Mouse (Mus musculus) neural tube, embryonic 11.5 days (tissue): ENCODE data around the gene Usf3. TPM values are rescaled to one million over a fixed set of nuclear protein-coding genes. Genes with fewer than 3 reads are reported as not detected.

ENCODE experiments used
- ATAC-seq: fragments of 200-750 bp; cut with Nextera tagmentation; 2 replicates; pipeline ENCODE4 v1.8.0; 2017; ENCODE audit warnings: moderate number of reproducible peaks, mild to moderate bottlenecking, moderate TSS enrichment, moderate library complexity; ENCODE audit not compliant: insufficient read depth, low FRiP score, low TSS enrichment
- DNase-seq: peaks from one replicate; pipeline ENCODE4 v3.0.0-alpha.2; 2015; ENCODE audit warnings: low spot score
- H3K27ac ChIP-seq: fragments of 300-500 bp; sonication (generic); 2 replicates; pipeline ENCODE4 v1.5.1; 2014; ENCODE audit warnings: low read depth, mild to moderate bottlenecking, low read length
- H3K27me3 ChIP-seq: fragments of 300-500 bp; sonication (generic); 2 replicates; pipeline ENCODE4 v1.6.1; 2014; ENCODE audit warnings: mild to moderate bottlenecking, low read length, mixed read lengths; ENCODE audit not compliant: control insufficient read depth, insufficient read depth
- H3K36me3 ChIP-seq: fragments of 300-500 bp; sonication (generic); 2 replicates; pipeline ENCODE4 v1.6.1; 2014; ENCODE audit warnings: mild to moderate bottlenecking, low read length, moderate library complexity, mixed read lengths; ENCODE audit not compliant: control insufficient read depth, insufficient read depth
- H3K4me1 ChIP-seq: fragments of 300-500 bp; sonication (generic); 2 replicates; pipeline ENCODE4 v1.6.1; 2014; ENCODE audit warnings: low read length, mixed read lengths; ENCODE audit not compliant: control insufficient read depth, insufficient read depth
- H3K4me2 ChIP-seq: fragments of 300-500 bp; sonication (generic); 2 replicates; pipeline ENCODE4 v1.6.1; 2014; ENCODE audit warnings: low read depth, mild to moderate bottlenecking, moderate library complexity
- H3K4me3 ChIP-seq: fragments of 300-500 bp; sonication (generic); 2 replicates; pipeline ENCODE4 v1.5.1; 2014; ENCODE audit warnings: low read depth, low read length
- H3K9ac ChIP-seq: fragments of 300-500 bp; sonication (generic); 2 replicates; pipeline ENCODE4 v1.6.1; 2014; ENCODE audit warnings: mild to moderate bottlenecking, low read length
- H3K9me3 ChIP-seq: fragments of 300-500 bp; sonication (generic); 2 replicates; pipeline ENCODE4 v1.6.1; 2016; ENCODE audit warnings: low read length; ENCODE audit not compliant: control insufficient read depth
- WGBS: fragments of 180-500 bp; shearing (Covaris S2); extraction: QIAGEN DNeasy Blood & Tissue Kit; methylation state at CpG from one replicate; pipeline ENCODE4 v1.1.7; 2014; 5-methylcytosine and 5-hydroxymethylcytosine counted together
- polyA plus RNA-seq: library from polyadenylated mRNA; unstranded; fragments of >200 nt; fragmentation: Nextera tagmentation; extraction: Ambion mirVana; gene quantifications from 2 replicates; pipeline ENCODE4 v1.2.1, GENCODE M21; 2014

The Usf3 gene
- polyA plus RNA-seq, 1 experiment from 2014 or later: 4.7 TPM

GRCm38 (mm10) chr16:44257476-44257875, 84.4 kb downstream of the Usf3 start:
- Histone ChIP-seq H3K4me1 (no peaks in the 10 kb centered on the region), H3K36me3 (no peaks in the 10 kb centered on the region), H3K4me2 (no peak overlapping the region), H3K27ac (no peak overlapping the region), H3K9me3 (no peaks in the 10 kb centered on the region), H3K27me3 (no peaks in the 10 kb centered on the region), H3K4me3 (no peak overlapping the region), H3K9ac (no peak overlapping the region)
- 85% methylated on average over 3 of the region's 3 CpGs for WGBS
- ATAC-seq: no peak
- DNase-seq: no peak

GRCm38 (mm10) chr16:44264916-44265315, 91.9 kb downstream of the Usf3 start:
- no peaks in the 10 kb centered on the region for H3K36me3 ChIP-seq
- H3K27ac ChIP-seq: no peak overlapping the region
- H3K27me3 ChIP-seq: no peaks in the 10 kb centered on the region
- DNase-seq (no peak), ATAC-seq (no peak)
- WGBS: 61% methylated on average over 2 of the region's 2 CpGs
- no peak overlapping the region for H3K9ac ChIP-seq
- H3K4me2 ChIP-seq: no peak overlapping the region
- no peak overlapping the region for H3K4me3 ChIP-seq
- H3K4me1 ChIP-seq: no peaks in the 10 kb centered on the region
- no peaks in the 10 kb centered on the region for H3K9me3 ChIP-seq

- H3K9me3 ChIP-seq: no peaks in the 10 kb centered on the region
- H3K4me1 ChIP-seq: no peaks in the 10 kb centered on the region
- H3K27ac ChIP-seq: no peak overlapping the region
- no peaks in the 10 kb centered on the region for H3K36me3 ChIP-seq
- no peaks in the 10 kb centered on the region for H3K27me3 ChIP-seq
- H3K4me3 ChIP-seq: no peak overlapping the region
- ATAC-seq (no peak), DNase-seq (no peak)
- H3K4me2 ChIP-seq: no peak overlapping the region
- 85% methylated on average over 6 of the region's 6 CpGs for WGBS
- no peak overlapping the region for H3K9ac ChIP-seq
These were observed 92.5 kb downstream of the Usf3 start for GRCm38 (mm10) chr16:44265562-44265961.

GRCm38 (mm10) chr16:44268541-44269215, 95.6 kb downstream of the Usf3 start:
- Histone ChIP-seq H3K4me3 (no peak overlapping the region), H3K9ac (no peak overlapping the region), H3K4me2 (no peak overlapping the region), H3K36me3 (no peaks in the 10 kb centered on the region), H3K4me1 (no peaks in the 10 kb centered on the region), H3K27me3 (no peaks in the 10 kb centered on the region), H3K9me3 (no peaks in the 10 kb centered on the region), H3K27ac (no peak overlapping the region)
- WGBS: 91% methylated on average over 7 of the region's 7 CpGs
- ATAC-seq: no peak
- DNase-seq: no peak

GRCm38 (mm10) chr16:44269578-44269977, 96.5 kb downstream of the Usf3 start:
- 73% methylated on average over 6 of the region's 6 CpGs for WGBS
- Histone ChIP-seq H3K9ac (no peak overlapping the region), H3K36me3 (no peaks in the 10 kb centered on the region), H3K4me3 (no peak overlapping the region), H3K4me1 (no peaks in the 10 kb centered on the region), H3K27ac (no peak overlapping the region), H3K4me2 (no peak overlapping the region), H3K27me3 (no peaks in the 10 kb centered on the region), H3K9me3 (no peaks in the 10 kb centered on the region)
- no peak for DNase-seq
- ATAC-seq: no peak

GRCm38 (mm10) chr16:44270606-44271005, 97.6 kb downstream of the Usf3 start:
- WGBS: 84% methylated on average over 5 of the region's 5 CpGs
- no peak overlapping the region for H3K27ac ChIP-seq

GRCm38 (mm10) chr16:44271371-44272038, 98.5 kb downstream of the Usf3 start:
- DNase-seq: no peak
- Histone ChIP-seq H3K9me3 (no peaks in the 10 kb centered on the region), H3K4me3 (no peak overlapping the region), H3K9ac (no peak overlapping the region), H3K36me3 (no peaks in the 10 kb centered on the region), H3K4me2 (no peak overlapping the region), H3K27ac (no peak overlapping the region), H3K27me3 (no peaks in the 10 kb centered on the region), H3K4me1 (no peaks in the 10 kb centered on the region)
- 75% methylated on average over 9 of the region's 9 CpGs for WGBS
- ATAC-seq: no peak

More at GRCm38 (mm10) chr16:44270606-44271005, 97.6 kb downstream of the Usf3 start:
- Histone ChIP-seq H3K4me3 (no peak overlapping the region), H3K9ac (no peak overlapping the region), H3K36me3 (no peaks in the 10 kb centered on the region), H3K9me3 (no peaks in the 10 kb centered on the region), H3K27me3 (no peaks in the 10 kb centered on the region), H3K4me1 (no peaks in the 10 kb centered on the region), H3K4me2 (no peak overlapping the region)
- ATAC-seq (no peak), DNase-seq (no peak)
